Mouse (Mus musculus) ES-E14 (cell line): ENCODE data around the gene Rab7b. TPM values are rescaled to one million over a fixed set of nuclear protein-coding genes. Genes with fewer than 3 reads are reported as not detected.

ENCODE experiments used
- DNase-seq: peaks from one replicate; pipeline ENCODE4 v3.0.0-alpha.2; 2013; ENCODE audit warnings: low read depth, low spot score
- H3K27ac ChIP-seq: 2 replicates; pipeline ENCODE4 v1.5.1; 2012; ENCODE audit warnings: low read depth, mild to moderate bottlenecking, low read length, moderate library complexity, mixed read lengths; ENCODE audit not compliant: poor library complexity, insufficient read depth, severe bottlenecking
- H3K36me3 ChIP-seq: 2 replicates; pipeline ENCODE4 v1.6.1; 2012; ENCODE audit warnings: mild to moderate bottlenecking, low read length, moderate library complexity, mixed read lengths; ENCODE audit not compliant: control insufficient read depth, poor library complexity, insufficient read depth, severe bottlenecking
- H3K4me1 ChIP-seq, 2 experiments: fragments of 150-350 bp in 1 of 2; sonication (generic) in 1 of 2; 2 replicates each; pipeline ENCODE4 v1.6.1; 2012; ENCODE audit warnings: low read length in 2 of 2, mild to moderate bottlenecking in 1 of 2, mixed read lengths in 1 of 2; ENCODE audit not compliant: control insufficient read depth in 2 of 2, insufficient read depth in 2 of 2, poor library complexity in 1 of 2
- H3K4me3 ChIP-seq, 2 experiments: fragments of 150-350 bp in 1 of 2; sonication (generic) in 1 of 2; 2 replicates each; pipeline ENCODE4 v1.5.1; 2012; ENCODE audit warnings: low read length in 2 of 2, low read depth in 1 of 2, mild to moderate bottlenecking in 1 of 2, mixed read lengths in 1 of 2; ENCODE audit not compliant: insufficient read depth in 1 of 2, poor library complexity in 1 of 2, severe bottlenecking in 1 of 2
- H3K9ac ChIP-seq: 2 replicates; pipeline ENCODE4 v1.6.1; 2012; ENCODE audit warnings: low read depth, mild to moderate bottlenecking, low read length, mixed read lengths; ENCODE audit not compliant: poor library complexity, insufficient read depth, severe bottlenecking
- H3K9me3 ChIP-seq: fragments of 150-350 bp; sonication (generic); 2 replicates; pipeline ENCODE4 v1.6.1; 2012; ENCODE audit warnings: low read depth, mild to moderate bottlenecking, low read length; ENCODE audit not compliant: control insufficient read depth, insufficient read depth
- CHD2 ChIP-seq: IDR thresholded peaks from 2 replicates; pipeline ENCODE4 v1.6.1; 2014; ENCODE audit warnings: mild to moderate bottlenecking, low read depth, low read length, inconsistent platforms
- HCFC1 ChIP-seq: IDR thresholded peaks from 2 replicates; pipeline ENCODE4 v1.6.1; 2012; ENCODE audit warnings: low read length, inconsistent platforms, borderline replicate concordance; ENCODE audit not compliant: insufficient read depth
- MAFK ChIP-seq: IDR thresholded peaks from 2 replicates; pipeline ENCODE4 v1.6.1; 2014; ENCODE audit warnings: mild to moderate bottlenecking, low read depth, low read length, inconsistent platforms; ENCODE audit not compliant: insufficient read depth
- ZC3H11A ChIP-seq: IDR thresholded peaks from 2 replicates; pipeline ENCODE4 v1.6.1; 2012; ENCODE audit warnings: low read depth, mild to moderate bottlenecking, inconsistent platforms, low read length, borderline replicate concordance
- ZNF384 ChIP-seq: IDR thresholded peaks from 2 replicates; pipeline ENCODE4 v1.6.1; 2012; ENCODE audit warnings: low read depth, low read length, inconsistent platforms
- in situ Hi-C, 2 experiments: fragments of 600-800 bp; cut with MboI; formaldehyde crosslinking; loops; one replicate each; pipeline ENCODE4 v1.15.1; 2025; ENCODE audit warnings: low sequenced_read_pairs in 2 of 2, inconsistent platforms in 1 of 2; ENCODE audit not compliant: unreplicated experiment in 2 of 2
- total RNA-seq: library from RNA; depleted of rRNA; stranded (reverse); fragments of 300-350 nt; gene quantifications from 2 replicates; pipeline ENCODE4 v1.2.3, GENCODE M21; 2012

Rab7b gene
- total RNA-seq, 1 experiment = 0.18 TPM

GRCm38 (mm10) chr1:131714388-131715337 lies 26.2 kb downstream of the Rab7b start:
- H3K27ac ChIP-seq = no peak overlapping the region
- no peak overlapping the region for H3K9ac ChIP-seq
- H3K4me3 ChIP-seq = no peak overlapping the region
- TF ChIP-seq ZC3H11A (0 out of 2 replicates have a peak, but pooled peaks have one; percentile 4), MAFK (no peak)
- in situ Hi-C loops = no loop called here
- no peaks in the 10 kb centered on the region for H3K36me3 ChIP-seq
- H3K4me1 ChIP-seq = peaks cover 3 to 5% of the 10 kb centered on the region in 2 experiments; a peak in 1 of 4 replicates
- H3K9me3 ChIP-seq = no peaks in the 10 kb centered on the region
- DNase-seq = no peak

DNA sequence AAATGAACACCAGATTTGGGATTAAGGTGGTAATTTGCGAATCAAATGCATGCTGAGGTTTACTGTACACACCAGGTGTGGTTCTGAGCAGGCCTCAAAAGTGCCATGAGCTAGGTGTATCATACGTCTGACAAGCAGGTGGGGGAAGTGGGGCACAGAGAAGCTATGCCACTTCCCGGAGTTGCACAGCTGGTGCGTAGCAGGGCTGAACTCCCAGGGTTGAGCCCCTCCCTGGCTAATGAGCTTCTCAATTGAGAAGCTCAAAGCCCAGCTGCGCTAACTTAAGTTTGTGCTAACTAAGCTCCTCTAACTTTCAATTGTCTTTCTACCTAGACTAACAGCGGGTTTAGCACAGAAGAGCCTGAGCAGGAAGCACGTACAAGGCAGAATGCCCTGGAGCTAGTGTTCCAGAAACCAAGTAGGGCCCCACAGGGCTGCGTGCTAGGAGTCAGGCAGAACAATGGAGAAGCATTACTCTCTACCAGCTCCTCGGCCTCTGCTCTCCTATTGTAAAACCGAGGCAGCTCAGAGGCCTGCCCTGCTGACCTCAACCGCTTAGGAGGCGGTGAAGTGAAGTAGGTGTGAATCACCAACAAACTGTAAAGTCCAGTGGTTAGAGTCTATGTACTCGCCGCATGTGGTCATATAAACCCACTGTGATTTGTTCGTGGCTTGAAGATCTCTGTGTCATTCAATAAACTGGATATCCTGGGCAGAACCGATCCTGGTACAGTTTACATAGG lies 30.6 kb downstream of the Rab7b start:
- Histone ChIP-seq H3K9ac (no peak overlapping the region), H3K4me3 (no peak overlapping the region), H3K9me3 (no peaks in the 10 kb centered on the region), H3K4me1 (peaks cover 3 to 5% of the 10 kb centered on the region in 2 experiments; a peak in 1 of 4 replicates), H3K27ac (no peak overlapping the region), H3K36me3 (no peaks in the 10 kb centered on the region)
- in situ Hi-C loops = no loop called here
- TF ChIP-seq ZC3H11A (no peak), ZNF384 (no peak), CHD2 (no peak), MAFK (no peak), HCFC1 (no peak)
- peak; percentile 38 for DNase-seq

- TF ChIP-seq CHD2 = no peak
- TF ChIP-seq ZNF384 = no peak
- TF ChIP-seq ZC3H11A = no peak
- no peak for TF ChIP-seq HCFC1
- TF ChIP-seq MAFK = no peak
- DNase-seq = no peak
- in situ Hi-C loops = no loop called here
- Histone ChIP-seq H3K4me1 (0 out of 4 replicates have a peak, but pooled peaks cover 0 to 3% of the 10 kb centered on the region in 2 experiments), H3K27ac (no peak overlapping the region), H3K9ac (no peak overlapping the region), H3K36me3 (no peaks in the 10 kb centered on the region), H3K9me3 (no peaks in the 10 kb centered on the region), H3K4me3 (no peak overlapping the region)
These were observed 33.5 kb downstream of the Rab7b start for GRCm38 (mm10) chr1:131721989-131722388.

DNA sequence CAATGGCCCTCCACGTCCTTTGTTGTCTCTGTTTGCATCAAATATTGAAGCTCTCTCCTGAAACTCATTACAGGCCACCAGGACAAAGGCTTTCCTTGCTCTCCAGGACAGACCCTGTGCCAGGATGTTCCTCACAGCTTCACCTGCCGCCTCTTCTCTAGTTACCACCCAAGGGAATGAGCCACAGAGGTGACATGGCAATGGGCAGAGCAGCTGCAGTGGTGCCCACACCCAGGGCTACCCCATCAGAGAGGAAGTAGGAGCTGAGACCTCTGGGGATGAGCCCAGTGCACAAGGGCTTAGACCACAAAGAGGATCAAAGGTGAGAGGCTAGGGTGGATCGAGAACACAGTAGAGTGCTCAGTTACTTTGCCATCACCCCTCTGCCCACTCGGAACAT lies 35.1 kb downstream of the Rab7b start:
- peaks cover 2 to 3% of the 10 kb centered on the region in 2 experiments; a peak in 1 of 4 replicates for H3K4me1 ChIP-seq
- DNase-seq = no peak
- TF ChIP-seq HCFC1 (no peak), CHD2 (no peak), ZC3H11A (no peak), ZNF384 (no peak), MAFK (no peak)
- no peak overlapping the region for H3K27ac ChIP-seq
- in situ Hi-C loops = no loop called here
- H3K4me3 ChIP-seq = no peak overlapping the region
- no peaks in the 10 kb centered on the region for H3K36me3 ChIP-seq
- H3K9ac ChIP-seq = no peak overlapping the region
- no peaks in the 10 kb centered on the region for H3K9me3 ChIP-seq
